Mouse (Mus musculus) MEL (cell line): ENCODE results near the gene Ctdnep1. TPM values are rescaled to one million over a fixed set of nuclear protein-coding genes. Genes with fewer than 3 reads are reported as not detected.
A peak's percentile ranks its signal among the peaks of the same experiment; 100 is the strongest.

ENCODE experiments used
- DNase-seq: peaks from one replicate; pipeline ENCODE4 v3.0.0; 2011; ENCODE audit warnings: low read depth, low spot score
- H3K27ac ChIP-seq: 2 replicates; pipeline ENCODE4 v1.5.1; 2012; ENCODE audit warnings: low read depth, mild to moderate bottlenecking, control low read depth, low read length, moderate library complexity; ENCODE audit not compliant: control insufficient read depth
- H3K27me3 ChIP-seq, 2 experiments: fragments of 150-350 bp in 1 of 2; sonication (generic) in 1 of 2; 2 replicates each; pipeline ENCODE4 v1.6.1; 2012; ENCODE audit warnings: low read length in 2 of 2, mild to moderate bottlenecking in 2 of 2, improper control_type of control experiment in 1 of 2, moderate library complexity in 1 of 2; ENCODE audit not compliant: insufficient read depth in 2 of 2, control insufficient read depth in 1 of 2
- H3K36me3 ChIP-seq, 2 experiments: 2 replicates each; pipeline ENCODE4 v1.6.1; 2012 to 2014; ENCODE audit warnings: low read length in 2 of 2, improper control_type of control experiment in 1 of 2, inconsistent platforms in 1 of 2, mild to moderate bottlenecking in 1 of 2; ENCODE audit not compliant: insufficient read depth in 2 of 2, control insufficient read depth in 1 of 2
- H3K4me1 ChIP-seq, 2 experiments: fragments of 150-350 bp in 1 of 2; sonication (generic) in 1 of 2; 2 replicates each; pipeline ENCODE4 v1.6.1; 2012; ENCODE audit warnings: low read length in 2 of 2, improper control_type of control experiment in 1 of 2, mild to moderate bottlenecking in 1 of 2; ENCODE audit not compliant: insufficient read depth in 2 of 2, control insufficient read depth in 1 of 2
- H3K4me3 ChIP-seq, 2 experiments: fragments of 150-350 bp in 1 of 2; sonication (generic) in 1 of 2; 2 replicates each; pipeline ENCODE4 v1.5.1; 2012; ENCODE audit warnings: low read depth in 2 of 2, low read length in 2 of 2, mild to moderate bottlenecking in 2 of 2, moderate library complexity in 2 of 2, control low read depth in 1 of 2, improper control_type of control experiment in 1 of 2; ENCODE audit not compliant: control insufficient read depth in 1 of 2, insufficient read depth in 1 of 2
- H3K79me2 ChIP-seq: 2 replicates; pipeline ENCODE4 v1.6.1; 2012; ENCODE audit warnings: mild to moderate bottlenecking, low read length, moderate library complexity; ENCODE audit not compliant: control insufficient read depth, poor library complexity, insufficient read depth
- H3K9ac ChIP-seq: 2 replicates; pipeline ENCODE4 v1.6.1; 2012; ENCODE audit warnings: low read depth, mild to moderate bottlenecking, control low read depth, low read length, moderate library complexity; ENCODE audit not compliant: control insufficient read depth, poor library complexity, severe bottlenecking
- H3K9me3 ChIP-seq: fragments of 150-350 bp; sonication (generic); replicated peaks from 2 replicates; pipeline ENCODE4 v1.6.1; 2012; ENCODE audit warnings: mild to moderate bottlenecking, low read length, improper control_type of control experiment, moderate library complexity; ENCODE audit not compliant: insufficient read depth
- BHLHE40 ChIP-seq: IDR thresholded peaks from 2 replicates; pipeline ENCODE4 v1.6.1; 2012; ENCODE audit warnings: low read depth, mild to moderate bottlenecking, inconsistent platforms, low read length, improper control_type of control experiment, borderline replicate concordance
- CHD2 ChIP-seq: IDR thresholded peaks from 2 replicates; pipeline ENCODE4 v1.6.1; 2011; ENCODE audit warnings: low read length, improper control_type of control experiment
- CTCF ChIP-seq, 3 experiments: IDR thresholded peaks in 2 of 3; conservative IDR thresholded peaks in 1 of 3; 2 replicates each; pipeline ENCODE4 v1.5.1; 2011 to 2012; ENCODE audit warnings: low read length in 3 of 3, low read depth in 2 of 3, mild to moderate bottlenecking in 2 of 3, improper control_type of control experiment in 1 of 3, inconsistent platforms in 1 of 3, mixed read lengths in 1 of 3, moderate library complexity in 1 of 3; ENCODE audit not compliant: control insufficient read depth in 1 of 3, insufficient read depth in 1 of 3, poor library complexity in 1 of 3, severe bottlenecking in 1 of 3
- E2F4 ChIP-seq: IDR thresholded peaks from 2 replicates; pipeline ENCODE4 v1.6.1; 2011; ENCODE audit warnings: low read depth, low read length, improper control_type of control experiment, borderline replicate concordance
- ELF1 ChIP-seq: IDR thresholded peaks from 2 replicates; pipeline ENCODE4 v1.6.1; 2014; ENCODE audit warnings: low read depth, mild to moderate bottlenecking, inconsistent platforms, low read length, improper control_type of control experiment, moderate library complexity
- GABPA ChIP-seq: IDR thresholded peaks from 2 replicates; pipeline ENCODE4 v1.6.1; 2012; ENCODE audit warnings: low read depth, mild to moderate bottlenecking, inconsistent platforms, low read length, improper control_type of control experiment, moderate library complexity
- MAFK ChIP-seq: IDR thresholded peaks from 2 replicates; pipeline ENCODE4 v1.6.1; 2011; ENCODE audit warnings: low read depth, mild to moderate bottlenecking, low read length, improper control_type of control experiment, borderline replicate concordance
- MAZ ChIP-seq: IDR thresholded peaks from 2 replicates; pipeline ENCODE4 v1.6.1; 2012; ENCODE audit warnings: low read depth, mild to moderate bottlenecking, inconsistent platforms, low read length, improper control_type of control experiment
- MEF2A ChIP-seq: IDR thresholded peaks from 2 replicates; pipeline ENCODE4 v1.6.1; 2014; ENCODE audit warnings: low read depth, mild to moderate bottlenecking, inconsistent platforms, low read length, improper control_type of control experiment; ENCODE audit not compliant: poor library complexity, insufficient replicate concordance, severe bottlenecking; ENCODE audit errors: extremely low read depth
- MXI1 ChIP-seq: IDR thresholded peaks from 2 replicates; pipeline ENCODE4 v1.6.1; 2011; ENCODE audit warnings: mild to moderate bottlenecking, low read depth, low read length, improper control_type of control experiment
- NELFE ChIP-seq: IDR thresholded peaks from 2 replicates; pipeline ENCODE4 v1.6.1; 2011; ENCODE audit warnings: low read depth, low read length, improper control_type of control experiment
- POLR2A ChIP-seq, 2 experiments: IDR thresholded peaks; 2 replicates each; pipeline ENCODE4 v1.6.1; 2011 to 2012; ENCODE audit warnings: low read length in 2 of 2, mild to moderate bottlenecking in 2 of 2, control low read depth in 1 of 2, improper control_type of control experiment in 1 of 2, low read depth in 1 of 2, moderate library complexity in 1 of 2; ENCODE audit not compliant: control insufficient read depth in 1 of 2, insufficient read depth in 1 of 2, poor library complexity in 1 of 2
- POLR2AphosphoS2 ChIP-seq: IDR thresholded peaks from 2 replicates; pipeline ENCODE4 v1.6.1; 2011; ENCODE audit warnings: low read length, improper control_type of control experiment
- POLR2AphosphoS5 ChIP-seq: IDR thresholded peaks from 2 replicates; pipeline ENCODE4 v1.6.1; 2012; ENCODE audit warnings: low read depth, borderline replicate concordance, mild to moderate bottlenecking, inconsistent platforms, low read length, moderate library complexity, mixed read lengths
- RAD21 ChIP-seq: IDR thresholded peaks from 2 replicates; pipeline ENCODE4 v1.6.1; 2011; ENCODE audit warnings: mild to moderate bottlenecking, low read depth, low read length, improper control_type of control experiment
- RCOR1 ChIP-seq: IDR thresholded peaks from 2 replicates; pipeline ENCODE4 v1.6.1; 2012; ENCODE audit warnings: low read depth, mild to moderate bottlenecking, inconsistent platforms, low read length, improper control_type of control experiment
- SIN3A ChIP-seq: IDR thresholded peaks from 2 replicates; pipeline ENCODE4 v1.6.1; 2012; ENCODE audit warnings: low read length, improper control_type of control experiment, inconsistent platforms
- SMC3 ChIP-seq: IDR thresholded peaks from 2 replicates; pipeline ENCODE4 v1.6.1; 2011; ENCODE audit warnings: low read depth, low read length, improper control_type of control experiment
- TAL1 ChIP-seq: IDR thresholded peaks from 2 replicates; pipeline ENCODE4 v1.6.1; 2012; ENCODE audit warnings: mild to moderate bottlenecking, inconsistent platforms, low read length, moderate library complexity, mixed read lengths
- TBP ChIP-seq: IDR thresholded peaks from 2 replicates; pipeline ENCODE4 v1.8.0; 2011; ENCODE audit warnings: low read depth, low read length, improper control_type of control experiment
- TCF12 ChIP-seq: IDR thresholded peaks from 2 replicates; pipeline ENCODE4 v1.6.1; 2014; ENCODE audit warnings: low read depth, mild to moderate bottlenecking, inconsistent platforms, low read length, improper control_type of control experiment, moderate library complexity
- USF1 ChIP-seq: IDR thresholded peaks from 2 replicates; pipeline ENCODE4 v1.6.1; 2014; ENCODE audit warnings: low read depth, mild to moderate bottlenecking, inconsistent platforms, low read length, improper control_type of control experiment, moderate library complexity
- USF2 ChIP-seq, 2 experiments: IDR thresholded peaks; 2 replicates each; pipeline ENCODE4 v1.6.1; 2011 to 2012; ENCODE audit warnings: improper control_type of control experiment in 2 of 2, low read length in 2 of 2, borderline replicate concordance in 1 of 2, inconsistent platforms in 1 of 2, low read depth in 1 of 2, mild to moderate bottlenecking in 1 of 2; ENCODE audit not compliant: insufficient read depth in 1 of 2
- ZC3H11A ChIP-seq: IDR thresholded peaks from 2 replicates; pipeline ENCODE4 v1.6.1; 2012; ENCODE audit warnings: low read depth, mild to moderate bottlenecking, inconsistent platforms, low read length, improper control_type of control experiment
- ZKSCAN1 ChIP-seq: IDR thresholded peaks from 2 replicates; pipeline ENCODE4 v1.6.1; 2012; ENCODE audit warnings: low read depth, mild to moderate bottlenecking, inconsistent platforms, low read length, improper control_type of control experiment, moderate library complexity
- ZMIZ1 ChIP-seq: IDR thresholded peaks from 2 replicates; pipeline ENCODE4 v1.6.1; 2012; ENCODE audit warnings: low read depth, mild to moderate bottlenecking, inconsistent platforms, low read length, improper control_type of control experiment, moderate library complexity
- ZNF384 ChIP-seq: IDR thresholded peaks from 2 replicates; pipeline ENCODE4 v1.6.1; 2012; ENCODE audit warnings: low read depth, mild to moderate bottlenecking, inconsistent platforms, low read length, improper control_type of control experiment
- polyA plus RNA-seq, 2 experiments: library from polyadenylated mRNA; stranded (reverse) in 1 of 2; unstranded in 1 of 2; fragments of >175 nt in 1 of 2; fragments of >200 nt in 1 of 2; gene quantifications; 2 replicates each; pipeline versions ENCODE4 v1.2.1 to v1.2.4; 2012; ENCODE audit warnings: low replicate concordance in 2 of 2, low read depth in 1 of 2; ENCODE audit not compliant: insufficient read length in 2 of 2, insufficient read depth in 1 of 2, missing spikeins in 1 of 2
- total RNA-seq: library from RNA; depleted of rRNA; stranded (reverse); fragments of 300-350 nt; gene quantifications from 2 replicates; pipeline ENCODE4 v1.2.3, GENCODE M21; 2012

Ctdnep1 gene
- total and polyA plus RNA-seq, 3 experiments, result 47.3 to 133 TPM; not detected in 1

- peak; percentile 89 for TF ChIP-seq MAZ
- no peak for TF ChIP-seq MAFK
- TF ChIP-seq POLR2A (IDR thresholded peaks at IDR 0.05; ENCODE audit: control insufficient read depth in 1 of 2, insufficient read depth in 1 of 2, low read depth in 1 of 2, low read length in 2 of 2, poor library complexity in 1 of 2), result peak in 1 of 2 experiments; percentile 7; a peak in 1 of 4 replicates
- TF ChIP-seq, all 39 proteins: peak for 7
Measured at GRCm38 (mm10) chr11:70021264-70022132, 40.5 kb downstream of the Ctdnep1 start (continued).

DNA sequence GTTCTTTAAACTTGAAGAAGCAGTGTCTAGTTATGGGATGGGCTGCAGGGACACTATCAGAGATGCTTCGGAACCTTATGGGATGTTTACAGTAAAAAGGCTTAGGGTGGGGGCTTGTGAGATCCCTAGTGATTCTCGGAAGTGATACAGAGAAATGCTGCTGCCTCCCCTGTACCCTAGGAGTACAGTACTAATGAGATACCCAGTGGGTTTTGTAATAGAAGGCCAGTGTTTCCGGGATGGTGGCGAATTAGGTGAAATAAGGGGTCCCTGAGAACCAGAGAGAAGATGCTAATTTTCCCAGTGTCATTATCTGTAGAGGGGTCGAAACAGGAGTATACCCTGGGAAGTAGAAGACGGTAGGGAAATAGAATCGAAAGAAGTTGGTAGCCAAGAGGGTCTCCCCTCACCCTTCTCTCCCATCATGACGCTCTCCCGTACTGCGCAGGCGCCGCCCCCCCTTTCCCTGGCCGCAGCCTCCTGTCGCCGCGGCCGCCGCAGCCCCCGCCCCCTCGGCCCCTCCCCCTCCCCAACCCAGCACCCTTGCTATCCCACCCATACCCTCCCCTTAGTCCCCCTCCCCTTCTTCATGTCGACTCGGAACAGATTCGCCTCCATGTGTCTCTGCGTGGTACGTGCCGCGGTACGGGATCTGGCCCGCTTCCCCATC, 42.7 kb downstream of the Ctdnep1 start:
- TF ChIP-seq MEF2A (no peak), ELF1 (no peak), USF1 (no peak), ZMIZ1 (no peak), TAL1 (no peak), NELFE (no peak), RCOR1 (no peak), SIN3A (no peak), CHD2 (no peak), SMC3 (no peak), BHLHE40 (no peak), ZC3H11A (no peak)
- peaks cover 0 to 18% of the 10 kb centered on the region in 2 experiments; a peak in 2 of 4 replicates for H3K36me3 ChIP-seq
- no peak overlapping the region for H3K27ac ChIP-seq
- no peaks in the 10 kb centered on the region for H3K9me3 ChIP-seq
- no peak overlapping the region for H3K4me3 ChIP-seq
- H3K4me1 ChIP-seq, result peaks cover 0 to 18% of the 10 kb centered on the region in 2 experiments; a peak in 3 of 4 replicates
- peaks cover 20% of the 10 kb centered on the region for H3K79me2 ChIP-seq
- H3K27me3 ChIP-seq, result no peaks in the 10 kb centered on the region
- no peak for DNase-seq
- H3K9ac ChIP-seq, result no peak overlapping the region

- Histone ChIP-seq H3K27ac (no peak overlapping the region), H3K4me1 (peaks cover 0 to 19% of the 10 kb centered on the region in 2 experiments; a peak in 3 of 4 replicates)
Measured at GRCm38 (mm10) chr11:70024151-70024514, 43.2 kb downstream of the Ctdnep1 start.

More at GRCm38 (mm10) chr11:70024151-70024514, 43.2 kb downstream of the Ctdnep1 start:
- H3K36me3 ChIP-seq, result peaks cover 0 to 15% of the 10 kb centered on the region in 2 experiments; a peak in 2 of 4 replicates
- H3K27me3 ChIP-seq, result no peaks in the 10 kb centered on the region
- no peaks in the 10 kb centered on the region for H3K9me3 ChIP-seq
- H3K79me2 ChIP-seq, result peaks cover 15% of the 10 kb centered on the region
- no peak for DNase-seq
- TF ChIP-seq CTCF (IDR thresholded peaks at IDR 0.05 in 2 of 3, conservative IDR thresholded peaks at IDR 0.05 in 1 of 3; ENCODE audit: control insufficient read depth in 1 of 3, insufficient read depth in 1 of 3, low read depth in 2 of 3, low read length in 3 of 3, poor library complexity in 1 of 3, severe bottlenecking in 1 of 3), result no peak
- TF ChIP-seq ZKSCAN1, result no peak
- TF ChIP-seq ZNF384, result no peak
- TF ChIP-seq POLR2AphosphoS2, result no peak
- TF ChIP-seq E2F4, result no peak
- TF ChIP-seq TCF12, result no peak
- no peak for TF ChIP-seq BHLHE40
- no peak for TF ChIP-seq ZC3H11A
- no peak for TF ChIP-seq TBP
- TF ChIP-seq MXI1, result no peak
- no peak for TF ChIP-seq RAD21
- no peak for TF ChIP-seq POLR2AphosphoS5
- TF ChIP-seq ZMIZ1, result no peak
- TF ChIP-seq GABPA, result no peak
- no peak for TF ChIP-seq RCOR1
- TF ChIP-seq USF2 (IDR thresholded peaks at IDR 0.05; ENCODE audit: borderline replicate concordance in 1 of 2, insufficient read depth in 1 of 2, low read depth in 1 of 2, low read length in 2 of 2), result no peak
- H3K9ac ChIP-seq, result no peak overlapping the region
- no peak overlapping the region for H3K4me3 ChIP-seq
